ENCODE assay signal across 9 mouse cellular contexts in genomic region chr13:34038901-34039341, GRCm38 (mm10). TPM values are rescaled to one million over a fixed set of nuclear protein-coding genes. Genes with fewer than 3 reads are reported as not detected.
DNase-seq lines count a peak whose midpoint lies in the region; ATAC-seq and TF ChIP-seq lines count a peak whose summit lies in the region.
"Had no signal": no experiment of that assay in that cellular context is flagged by ENCODE, and none has a peak within 500 bp of the region (broad histone marks: within the 10 kb centered on the region; RNA-seq: fewer than 3 reads in every experiment).

No protein-coding gene starts in this region.

- peak overlapping the region in 1 of 2 experiments; percentile 86; a peak in 1 of 4 replicates for H3K4me3 ChIP-seq in heart, embryonic 14.5 days (ENCODE audit: control insufficient read depth in 1 of 2, insufficient read depth in 1 of 2, low read depth in 1 of 2, low read length in 2 of 2)
- peak overlapping the region; percentile 74; the same call in 1 of the 2 replicates for H3K4me3 ChIP-seq in forebrain, embryonic 14.5 days (ENCODE audit: low read depth, low read length)
- peak overlapping the region; percentile 76; the same call in 1 of the 2 replicates for H3K4me3 ChIP-seq in kidney, postnatal 0 days (replicated peaks; ENCODE audit: low read depth, low read length)
- H3K4me3 ChIP-seq in midbrain, embryonic 16.5 days (ENCODE audit: low read depth, low read length) = peak overlapping the region; percentile 11; the same call in 1 of the 2 replicates

- peaks cover 8 to 18% of the 10 kb centered on the region in 2 experiments for H3K4me1 ChIP-seq in heart, embryonic 14.5 days (ENCODE audit: control insufficient read depth in 2 of 2, insufficient read depth in 2 of 2, low read length in 2 of 2)
- peaks cover 13% of the 10 kb centered on the region for H3K4me1 ChIP-seq in forebrain, embryonic 14.5 days (ENCODE audit: control insufficient read depth, insufficient read depth, low read length)
- H3K4me1 ChIP-seq in kidney, postnatal 0 days (replicated peaks; ENCODE audit: insufficient read depth, low read length) = no peaks in the 10 kb centered on the region
- H3K4me1 ChIP-seq in midbrain, embryonic 16.5 days (ENCODE audit: control insufficient read depth, insufficient read depth, low read length) = peaks cover 15% of the 10 kb centered on the region

- no peaks in the 10 kb centered on the region for H3K9me3 ChIP-seq in heart, embryonic 14.5 days (ENCODE audit: control insufficient read depth, low read length)
- H3K9me3 ChIP-seq in forebrain, embryonic 14.5 days (replicated peaks; ENCODE audit: control insufficient read depth, low read length) = no peaks in the 10 kb centered on the region
- H3K9me3 ChIP-seq in kidney, postnatal 0 days (replicated peaks; ENCODE audit: low read length) = no peaks in the 10 kb centered on the region
- no peaks in the 10 kb centered on the region for H3K9me3 ChIP-seq in midbrain, embryonic 16.5 days (replicated peaks; ENCODE audit: control insufficient read depth, low read length, poor library complexity, severe bottlenecking)

- no peak overlapping the region for H3K27ac ChIP-seq in heart, embryonic 14.5 days (replicated peaks in 1 of 2; ENCODE audit: control insufficient read depth in 1 of 2, insufficient read depth in 1 of 2, low read depth in 2 of 2, low read length in 2 of 2)
- H3K27ac ChIP-seq in forebrain, embryonic 14.5 days (ENCODE audit: low read depth, low read length) = no peak overlapping the region; the same call in 1 of the 2 replicates
- H3K27ac ChIP-seq in kidney, postnatal 0 days = peak overlapping the region; percentile 90
- H3K27ac ChIP-seq in midbrain, embryonic 16.5 days (ENCODE audit: low read length) = no peak overlapping the region

- no peaks in the 10 kb centered on the region for H3K27me3 ChIP-seq in heart, embryonic 14.5 days (ENCODE audit: control insufficient read depth, insufficient read depth, low read length)
- H3K27me3 ChIP-seq in forebrain, embryonic 14.5 days (replicated peaks; ENCODE audit: control insufficient read depth, insufficient read depth, low read length) = no peaks in the 10 kb centered on the region
- no peaks in the 10 kb centered on the region for H3K27me3 ChIP-seq in kidney, postnatal 0 days (ENCODE audit: insufficient read depth, low read length)
- H3K27me3 ChIP-seq in midbrain, embryonic 16.5 days (ENCODE audit: control insufficient read depth, insufficient read depth, low read depth, low read length) = no peaks in the 10 kb centered on the region

- no peak for DNase-seq in heart, adult 8-10 months (ENCODE audit: low spot score)
- DNase-seq in forebrain, embryonic 14.5 days (ENCODE audit: low spot score) = no peak
- peak; percentile 67 for DNase-seq in kidney, postnatal 0 days (ENCODE audit: low spot score)
- no peak for DNase-seq in frontal cortex, postnatal 10 days (ENCODE audit: low spot score in 2 of 2)
- DNase-seq in left cerebral cortex, adult 9 months (ENCODE audit: low spot score in 2 of 2) = no peak
- DNase-seq: cerebellum, adult 8-10 months had no signal

- peak overlapping the region; percentile 86 for H3K4me2 ChIP-seq in heart, embryonic 14.5 days (ENCODE audit: low read length)
- peak overlapping the region; percentile 83 for H3K4me2 ChIP-seq in forebrain, embryonic 14.5 days (ENCODE audit: low read length)
- H3K4me2 ChIP-seq in kidney, postnatal 0 days (ENCODE audit: low read length) = peak overlapping the region; percentile 70
- peak overlapping the region; percentile 82 for H3K4me2 ChIP-seq in midbrain, embryonic 16.5 days (ENCODE audit: low read length)

- peaks cover 9% of the 10 kb centered on the region for H3K36me3 ChIP-seq in heart, embryonic 14.5 days (ENCODE audit: control insufficient read depth, insufficient read depth, low read length)
- H3K36me3 ChIP-seq in forebrain, embryonic 14.5 days (ENCODE audit: control insufficient read depth, insufficient read depth, low read length) = 0 out of 2 replicates have a peak, but pooled peaks cover 2% of the 10 kb centered on the region
- H3K36me3 ChIP-seq in kidney, postnatal 0 days (ENCODE audit: insufficient read depth, low read length) = 0 out of 2 replicates have a peak, but pooled peaks cover 3% of the 10 kb centered on the region
- no peaks in the 10 kb centered on the region for H3K36me3 ChIP-seq in midbrain, embryonic 16.5 days (ENCODE audit: control insufficient read depth, insufficient read depth, low read length)

- 60% methylated on average over 8 of the region's 8 CpGs for WGBS in heart, embryonic 14.5 days
- 34% methylated on average over 8 of the region's 8 CpGs for WGBS in forebrain, embryonic 14.5 days
- WGBS in kidney, postnatal 0 days = 19% methylated on average over 8 of the region's 8 CpGs
- 32% methylated on average over 8 of the region's 8 CpGs for WGBS in midbrain, embryonic 16.5 days

- TF ChIP-seq CTCF in kidney, postnatal 0 days (IDR thresholded peaks at IDR 0.05; ENCODE audit: low read depth) = no peak

- ATAC-seq in heart, embryonic 14.5 days (ENCODE audit: insufficient number of reproducible peaks, insufficient read depth, low FRiP score, low read depth) = no peak
- ATAC-seq in forebrain, embryonic 14.5 days = no peak
- peak; percentile 51 for ATAC-seq in kidney, postnatal 0 days (replicated peaks; ENCODE audit: low FRiP score, low read depth)
- ATAC-seq in midbrain, embryonic 16.5 days = no peak
- ATAC-seq in cerebellum, adult (ENCODE audit: insufficient number of reproducible peaks, low FRiP score, low TSS enrichment) = no peak

- peak overlapping the region; percentile 96 for H3K9ac ChIP-seq in heart, embryonic 14.5 days (ENCODE audit: low read length)
- peak overlapping the region; percentile 49 for H3K9ac ChIP-seq in forebrain, embryonic 14.5 days (ENCODE audit: low read length)
- H3K9ac ChIP-seq in kidney, postnatal 0 days (ENCODE audit: low read depth, low read length) = 0 out of 2 replicates have a peak overlapping the region, but pooled peaks have one; percentile 31
- H3K9ac ChIP-seq in midbrain, embryonic 16.5 days (ENCODE audit: low read depth, low read length) = peak overlapping the region; percentile 22; the same call in 1 of the 2 replicates

RNA-seq across cellular contexts. Expression of gene Bphl, which starts 1.5 kb away (rescaled TPM):
- 45.2 and 50.1 TPM in 2 replicates for polyA plus RNA-seq in heart, embryonic 14.5 days (2014; fragmentation: Nextera tagmentation; extraction: Ambion mirVana)
- 10 to 100 TPM; 39.1 to 47.7 (median 43.9) TPM for total RNA-seq in heart, adult 8-10 months (2022)
- polyA plus RNA-seq in forebrain, embryonic 14.5 days (2014; fragmentation: Nextera tagmentation; extraction: Ambion mirVana) = 35.1 and 36.2 TPM in 2 replicates
- 168 and 174 TPM in 2 replicates for polyA plus RNA-seq in kidney, postnatal 0 days (2015; fragmentation: Nextera tagmentation; extraction: Ambion mirVana)
- polyA plus RNA-seq in midbrain, embryonic 16.5 days (2015; fragmentation: Nextera tagmentation; extraction: Ambion mirVana) = 39.2 and 45.1 TPM in 2 replicates

RNA-seq across cellular contexts. Expression of gene Serpinb6a, which starts 36.3 kb away (rescaled TPM):
- polyA plus RNA-seq in heart, embryonic 14.5 days (2014; fragmentation: Nextera tagmentation; extraction: Ambion mirVana) = 73.0 and 73.6 TPM in 2 replicates
- 100 to 1,000 TPM; 121 to 132 (median 127) TPM for total RNA-seq in heart, adult 8-10 months (2022)
- 42.2 and 43.1 TPM in 2 replicates for polyA plus RNA-seq in forebrain, embryonic 14.5 days (2014; fragmentation: Nextera tagmentation; extraction: Ambion mirVana)
- 78.2 and 85.1 TPM in 2 replicates for polyA plus RNA-seq in kidney, postnatal 0 days (2015; fragmentation: Nextera tagmentation; extraction: Ambion mirVana)
- polyA plus RNA-seq in midbrain, embryonic 16.5 days (2015; fragmentation: Nextera tagmentation; extraction: Ambion mirVana) = 32.4 and 33.7 TPM in 2 replicates

RNA-seq across cellular contexts. Expression of gene Ripk1, which starts 36.8 kb away (rescaled TPM):
- 8.7 TPM in 2 replicates for polyA plus RNA-seq in heart, embryonic 14.5 days (2014; fragmentation: Nextera tagmentation; extraction: Ambion mirVana)
- 1 to 10 TPM; 5.5 to 7.9 (median 6.0) TPM for total RNA-seq in heart, adult 8-10 months (2022)
- polyA plus RNA-seq in forebrain, embryonic 14.5 days (2014; fragmentation: Nextera tagmentation; extraction: Ambion mirVana) = 5.7 and 5.8 TPM in 2 replicates
- 16.3 and 17.2 TPM in 2 replicates for polyA plus RNA-seq in kidney, postnatal 0 days (2015; fragmentation: Nextera tagmentation; extraction: Ambion mirVana)
- 4.9 and 6.4 TPM in 2 replicates for polyA plus RNA-seq in midbrain, embryonic 16.5 days (2015; fragmentation: Nextera tagmentation; extraction: Ambion mirVana)

RNA-seq across cellular contexts. Expression of gene Tubb2a, which starts 38.9 kb away (rescaled TPM):
- polyA plus RNA-seq in heart, embryonic 14.5 days (2014; fragmentation: Nextera tagmentation; extraction: Ambion mirVana) = 124 and 131 TPM in 2 replicates
- total RNA-seq in heart, adult 8-10 months (2022) = 10 to 100 TPM; 29.1 to 49.7 (median 41.1) TPM
- polyA plus RNA-seq in forebrain, embryonic 14.5 days (2014; fragmentation: Nextera tagmentation; extraction: Ambion mirVana) = 1,376 and 1,776 TPM in 2 replicates
- 169 and 170 TPM in 2 replicates for polyA plus RNA-seq in kidney, postnatal 0 days (2015; fragmentation: Nextera tagmentation; extraction: Ambion mirVana)
- 3,297 and 3,828 TPM in 2 replicates for polyA plus RNA-seq in midbrain, embryonic 16.5 days (2015; fragmentation: Nextera tagmentation; extraction: Ambion mirVana)

Comparison
In these comparisons a context has a peak if more than half of its experiments do, and no peak if none do; other contexts are left out.
1. H3K9ac ChIP-seq: peak in every context shown above with its lines; median percentile 96 in heart, embryonic 14.5 days; 49 in forebrain, embryonic 14.5 days; 31 in kidney, postnatal 0 days; 22 in midbrain, embryonic 16.5 days.